Mouse (Mus musculus) limb, embryonic 12.5 days (tissue): Measurements from ENCODE around the gene Olfr1370. TPM values are rescaled to one million over a fixed set of nuclear protein-coding genes. Genes with fewer than 3 reads are reported as not detected.

Source experiments
- ATAC-seq: fragments of 200-750 bp; cut with Nextera tagmentation; 2 replicates; pipeline ENCODE4 v1.8.0; 2017; ENCODE audit warnings: low read depth, moderate TSS enrichment; ENCODE audit not compliant: insufficient number of reproducible peaks, insufficient read depth, low FRiP score, low TSS enrichment
- H3K27ac ChIP-seq: fragments of 300-500 bp; sonication (generic); 2 replicates; pipeline ENCODE4 v1.5.1; 2016; ENCODE audit warnings: mild to moderate bottlenecking, moderate library complexity
- H3K27me3 ChIP-seq: fragments of 300-500 bp; sonication (generic); 2 replicates; pipeline ENCODE4 v1.6.1; 2016; ENCODE audit warnings: mild to moderate bottlenecking, moderate library complexity
- H3K36me3 ChIP-seq: fragments of 300-500 bp; sonication (generic); 2 replicates; pipeline ENCODE4 v1.6.1; 2016; ENCODE audit warnings: mild to moderate bottlenecking, moderate library complexity
- H3K4me1 ChIP-seq: fragments of 300-500 bp; sonication (generic); replicated peaks from 2 replicates; pipeline ENCODE4 v1.6.1; 2016
- H3K4me2 ChIP-seq: fragments of 300-500 bp; sonication (generic); 2 replicates; pipeline ENCODE4 v1.6.1; 2016; ENCODE audit warnings: mild to moderate bottlenecking, moderate library complexity
- H3K4me3 ChIP-seq: fragments of 300-500 bp; sonication (generic); replicated peaks from 2 replicates; pipeline ENCODE4 v1.5.1; 2016; ENCODE audit warnings: mild to moderate bottlenecking
- H3K9ac ChIP-seq: fragments of 300-500 bp; sonication (generic); replicated peaks from 2 replicates; pipeline ENCODE4 v1.6.1; 2016; ENCODE audit warnings: mild to moderate bottlenecking, moderate library complexity
- H3K9me3 ChIP-seq: fragments of 300-500 bp; sonication (generic); 2 replicates; pipeline ENCODE4 v1.6.1; 2016; ENCODE audit warnings: mild to moderate bottlenecking, moderate library complexity
- WGBS: fragments of 180-500 bp; shearing (Covaris S2); methylation state at CpG from one replicate; pipeline ENCODE4 v1.1.7; 2016; 5-methylcytosine and 5-hydroxymethylcytosine counted together
- polyA plus RNA-seq: library from polyadenylated mRNA; unstranded; fragments of >200 nt; fragmentation: Nextera tagmentation; extraction: Ambion mirVana; gene quantifications from 2 replicates; pipeline ENCODE4 v1.2.1, GENCODE M21; 2016

Olfr1370 gene
- polyA plus RNA-seq, 1 experiment from 2014 or later: not detected

GRCm38 (mm10) chr13:21024831-21025230 is 49.9 kb downstream of the Olfr1370 start:
- no peak overlapping the region for H3K4me3 ChIP-seq
- H3K4me1 ChIP-seq: no peaks in the 10 kb centered on the region
- H3K4me2 ChIP-seq: no peak overlapping the region
- WGBS: 79% methylated on average over 5 of the region's 5 CpGs
- no peaks in the 10 kb centered on the region for H3K27me3 ChIP-seq
- ATAC-seq: no peak
- no peak overlapping the region for H3K9ac ChIP-seq
- H3K9me3 ChIP-seq: no peaks in the 10 kb centered on the region
- no peak overlapping the region for H3K27ac ChIP-seq
- no peaks in the 10 kb centered on the region for H3K36me3 ChIP-seq

Other genes starting within 250 kb of the Olfr1370 start
- not detected in 2 replicates for gene Olfr1369-ps1, start 36.5 kb upstream of the Olfr1370 start, polyA plus RNA-seq
- not detected in 2 replicates for gene Olfr263, start 54.7 kb upstream of the Olfr1370 start, polyA plus RNA-seq
- gene Olfr1368, start 70.9 kb upstream of the Olfr1370 start, polyA plus RNA-seq: not detected in 2 replicates
- 180 TPM in 2 replicates for gene Trim27, start 104.5 kb upstream of the Olfr1370 start, polyA plus RNA-seq
- gene Gpx5, start 217.8 kb upstream of the Olfr1370 start, polyA plus RNA-seq: not detected in 2 replicates
- 0.60 and 0.73 TPM in 2 replicates for gene Gpx6, start 237.2 kb upstream of the Olfr1370 start, polyA plus RNA-seq